Mouse (Mus musculus) ES-E14 (cell line): Measurements from ENCODE around the gene 3425401B19Rik. TPM values are rescaled to one million over a fixed set of nuclear protein-coding genes. Genes with fewer than 3 reads are reported as not detected.
A peak's percentile ranks its signal among the peaks of the same experiment; 100 is the strongest.

Source experiments
- DNase-seq: peaks from one replicate; pipeline ENCODE4 v3.0.0-alpha.2; 2013; ENCODE audit warnings: low read depth, low spot score
- H3K27ac ChIP-seq: 2 replicates; pipeline ENCODE4 v1.5.1; 2012; ENCODE audit warnings: low read depth, mild to moderate bottlenecking, low read length, moderate library complexity, mixed read lengths; ENCODE audit not compliant: poor library complexity, insufficient read depth, severe bottlenecking
- H3K36me3 ChIP-seq: 2 replicates; pipeline ENCODE4 v1.6.1; 2012; ENCODE audit warnings: mild to moderate bottlenecking, low read length, moderate library complexity, mixed read lengths; ENCODE audit not compliant: control insufficient read depth, poor library complexity, insufficient read depth, severe bottlenecking
- H3K4me1 ChIP-seq, 2 experiments: fragments of 150-350 bp in 1 of 2; sonication (generic) in 1 of 2; 2 replicates each; pipeline ENCODE4 v1.6.1; 2012; ENCODE audit warnings: low read length in 2 of 2, mild to moderate bottlenecking in 1 of 2, mixed read lengths in 1 of 2; ENCODE audit not compliant: control insufficient read depth in 2 of 2, insufficient read depth in 2 of 2, poor library complexity in 1 of 2
- H3K4me3 ChIP-seq, 2 experiments: fragments of 150-350 bp in 1 of 2; sonication (generic) in 1 of 2; 2 replicates each; pipeline ENCODE4 v1.5.1; 2012; ENCODE audit warnings: low read length in 2 of 2, low read depth in 1 of 2, mild to moderate bottlenecking in 1 of 2, mixed read lengths in 1 of 2; ENCODE audit not compliant: insufficient read depth in 1 of 2, poor library complexity in 1 of 2, severe bottlenecking in 1 of 2
- H3K9ac ChIP-seq: 2 replicates; pipeline ENCODE4 v1.6.1; 2012; ENCODE audit warnings: low read depth, mild to moderate bottlenecking, low read length, mixed read lengths; ENCODE audit not compliant: poor library complexity, insufficient read depth, severe bottlenecking
- H3K9me3 ChIP-seq: fragments of 150-350 bp; sonication (generic); 2 replicates; pipeline ENCODE4 v1.6.1; 2012; ENCODE audit warnings: low read depth, mild to moderate bottlenecking, low read length; ENCODE audit not compliant: control insufficient read depth, insufficient read depth
- CHD2 ChIP-seq: IDR thresholded peaks from 2 replicates; pipeline ENCODE4 v1.6.1; 2014; ENCODE audit warnings: mild to moderate bottlenecking, low read depth, low read length, inconsistent platforms
- HCFC1 ChIP-seq: IDR thresholded peaks from 2 replicates; pipeline ENCODE4 v1.6.1; 2012; ENCODE audit warnings: low read length, inconsistent platforms, borderline replicate concordance; ENCODE audit not compliant: insufficient read depth
- MAFK ChIP-seq: IDR thresholded peaks from 2 replicates; pipeline ENCODE4 v1.6.1; 2014; ENCODE audit warnings: mild to moderate bottlenecking, low read depth, low read length, inconsistent platforms; ENCODE audit not compliant: insufficient read depth
- ZC3H11A ChIP-seq: IDR thresholded peaks from 2 replicates; pipeline ENCODE4 v1.6.1; 2012; ENCODE audit warnings: low read depth, mild to moderate bottlenecking, inconsistent platforms, low read length, borderline replicate concordance
- ZNF384 ChIP-seq: IDR thresholded peaks from 2 replicates; pipeline ENCODE4 v1.6.1; 2012; ENCODE audit warnings: low read depth, low read length, inconsistent platforms
- in situ Hi-C, 2 experiments: fragments of 600-800 bp; cut with MboI; formaldehyde crosslinking; loops; one replicate each; pipeline ENCODE4 v1.15.1; 2025; ENCODE audit warnings: low sequenced_read_pairs in 2 of 2, inconsistent platforms in 1 of 2; ENCODE audit not compliant: unreplicated experiment in 2 of 2
- total RNA-seq: library from RNA; depleted of rRNA; stranded (reverse); fragments of 300-350 nt; gene quantifications from 2 replicates; pipeline ENCODE4 v1.2.3, GENCODE M21; 2012

The 3425401B19Rik gene
- total RNA-seq, 1 experiment: 0.31 TPM

DNA sequence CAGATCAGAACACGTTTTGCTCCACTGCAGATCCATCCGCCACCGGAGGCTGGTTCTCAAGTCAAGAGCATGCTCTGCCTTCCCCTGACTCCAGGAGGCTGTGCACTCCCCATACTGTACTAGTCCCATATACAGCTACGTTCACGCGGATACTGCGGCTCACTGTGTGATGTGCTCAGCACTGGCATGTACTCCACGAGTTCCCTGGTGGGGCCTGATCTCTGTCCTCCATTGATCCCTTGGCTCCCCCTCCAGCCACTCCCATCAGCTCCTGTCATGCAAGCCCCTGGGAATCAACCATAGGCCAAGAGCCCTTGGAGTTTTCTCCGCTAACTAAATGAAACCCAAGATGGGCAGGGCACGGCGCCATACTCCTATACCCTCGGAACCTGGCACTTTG lies 2.6 kb downstream of the 3425401B19Rik start:
- Histone ChIP-seq H3K36me3 (no peaks in the 10 kb centered on the region), H3K9me3 (no peaks in the 10 kb centered on the region), H3K27ac (no peak overlapping the region; the same call in 1 of the 2 replicates), H3K4me3 (no peak overlapping the region), H3K9ac (no peak overlapping the region), H3K4me1 (no peaks in the 10 kb centered on the region)
- no peak for DNase-seq
- in situ Hi-C loops: no loop called here
- TF ChIP-seq HCFC1 (no peak), ZC3H11A (no peak), CHD2 (no peak), ZNF384 (no peak), MAFK (no peak)

DNA sequence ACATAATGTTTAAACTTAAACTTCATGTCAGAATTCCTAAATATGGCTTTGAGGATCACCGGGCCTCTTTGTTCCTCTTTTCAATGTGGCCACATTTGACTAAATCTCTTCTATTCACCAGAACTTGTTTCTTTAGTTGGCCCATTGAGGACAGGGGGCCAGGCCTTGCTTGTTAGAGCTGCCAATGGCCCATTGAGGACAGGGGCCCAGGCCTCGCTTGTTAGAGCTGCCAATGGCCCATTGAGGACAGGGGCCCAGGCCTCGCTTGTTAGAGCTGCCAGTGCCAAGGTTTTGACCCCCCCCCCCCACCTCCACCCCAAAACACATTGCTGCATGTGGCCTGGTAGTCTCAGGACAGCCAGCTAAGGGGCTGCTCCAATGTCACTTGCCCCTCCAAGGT lies 3.5 kb downstream of the 3425401B19Rik start:
- in situ Hi-C loops: no loop called here
- Histone ChIP-seq H3K27ac (no peak overlapping the region), H3K4me3 (no peak overlapping the region), H3K9me3 (no peaks in the 10 kb centered on the region), H3K4me1 (no peaks in the 10 kb centered on the region), H3K9ac (no peak overlapping the region), H3K36me3 (no peaks in the 10 kb centered on the region)
- TF ChIP-seq MAFK (no peak), CHD2 (no peak)
- no peak for DNase-seq

DNA sequence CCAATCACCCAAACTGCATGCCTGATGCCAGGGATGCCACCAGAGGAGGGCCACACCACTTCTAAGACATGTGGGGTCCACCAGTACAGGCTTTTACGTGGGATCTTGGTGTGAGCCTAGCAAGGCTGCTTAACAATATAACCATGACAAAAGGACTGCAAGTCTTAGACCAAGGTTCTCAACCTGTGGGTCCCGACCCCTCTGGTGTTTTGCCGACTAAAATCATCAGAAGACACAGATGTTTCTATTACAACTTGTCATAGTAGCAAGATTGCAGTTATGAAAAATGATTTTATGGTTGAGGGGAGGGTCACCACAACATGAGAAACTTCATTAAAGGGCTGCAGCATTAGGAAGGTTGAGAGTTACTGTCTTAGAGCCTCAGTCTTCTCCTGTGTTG lies 6.5 kb downstream of the 3425401B19Rik start:
- no peaks in the 10 kb centered on the region for H3K36me3 ChIP-seq
- DNase-seq: no peak
- in situ Hi-C loops: no loop called here
- no peaks in the 10 kb centered on the region for H3K9me3 ChIP-seq
- no peak overlapping the region for H3K27ac ChIP-seq
- H3K4me1 ChIP-seq: no peaks in the 10 kb centered on the region
- H3K9ac ChIP-seq: no peak overlapping the region
- no peak for TF ChIP-seq HCFC1
- peak; percentile 88 for TF ChIP-seq CHD2
- TF ChIP-seq MAFK: no peak
- TF ChIP-seq ZNF384: no peak
- no peak for TF ChIP-seq ZC3H11A
- no peak overlapping the region for H3K4me3 ChIP-seq

DNA sequence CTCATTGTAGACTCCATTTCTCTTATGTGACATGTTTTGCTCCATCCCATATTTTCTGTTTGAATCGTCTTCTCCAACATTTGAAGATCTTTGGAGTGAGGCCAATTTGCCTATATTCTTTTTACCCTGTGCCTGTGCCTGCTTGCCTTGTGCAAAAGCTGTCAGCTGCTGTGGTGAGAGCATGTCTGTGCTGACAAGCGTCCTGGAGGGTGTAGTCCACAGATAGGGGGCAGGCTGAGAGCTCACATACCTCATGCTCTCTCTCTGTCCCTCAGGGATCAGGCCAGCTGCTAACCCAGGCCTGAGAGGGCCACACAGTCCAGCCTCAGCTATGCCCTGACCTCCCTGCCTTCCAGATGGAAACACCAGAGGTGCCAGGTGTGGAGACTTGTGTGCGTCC lies 11.9 kb downstream of the 3425401B19Rik start:
- Histone ChIP-seq H3K9ac (no peak overlapping the region), H3K4me1 (no peaks in the 10 kb centered on the region), H3K27ac (no peak overlapping the region), H3K9me3 (no peaks in the 10 kb centered on the region), H3K4me3 (no peak overlapping the region), H3K36me3 (no peaks in the 10 kb centered on the region)
- in situ Hi-C loops: no loop called here
- no peak for TF ChIP-seq HCFC1
- no peak for TF ChIP-seq MAFK
- no peak for TF ChIP-seq ZC3H11A
- no peak for TF ChIP-seq ZNF384
- TF ChIP-seq CHD2: no peak
- DNase-seq: no peak

DNA sequence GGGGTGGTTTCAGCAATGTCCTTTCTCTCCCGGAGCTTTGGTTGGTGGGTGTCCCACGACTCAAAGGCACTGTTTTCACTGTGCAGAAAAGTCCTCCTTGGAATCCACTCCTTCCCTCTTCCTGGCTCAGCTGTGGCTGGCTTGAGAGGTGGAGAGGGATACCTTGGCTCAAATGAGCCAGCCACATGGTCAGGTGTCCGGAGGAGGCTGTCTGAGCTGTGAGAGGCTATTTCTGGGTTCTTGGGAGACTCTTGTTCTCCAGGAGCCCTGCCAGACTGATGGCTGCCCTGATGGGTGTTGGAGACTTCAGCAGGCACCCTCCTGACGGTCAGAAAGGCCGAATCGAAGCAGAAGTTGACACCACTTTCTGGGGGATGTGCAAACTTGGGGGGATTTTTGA lies 22.0 kb downstream of the 3425401B19Rik start:
- no peaks in the 10 kb centered on the region for H3K9me3 ChIP-seq
- H3K36me3 ChIP-seq: no peaks in the 10 kb centered on the region
- DNase-seq: no peak
- no peak for TF ChIP-seq CHD2
- no peak for TF ChIP-seq ZC3H11A
- no peak for TF ChIP-seq HCFC1
- TF ChIP-seq MAFK: no peak
- no peak for TF ChIP-seq ZNF384
- in situ Hi-C loops: no loop called here
- H3K27ac ChIP-seq: no peak overlapping the region
- no peak overlapping the region for H3K4me3 ChIP-seq
- H3K4me1 ChIP-seq: no peaks in the 10 kb centered on the region
- no peak overlapping the region for H3K9ac ChIP-seq
